Mouse (Mus musculus): ENCODE results near the gene Tm7sf2.
A peak's percentile ranks its signal among the peaks of the same experiment; 100 is the strongest.

The Tm7sf2 gene

GRCm38 (mm10) chr19:6040002-6040401 is 28.2 kb downstream of the Tm7sf2 start:
- no peak for DNase-seq

DNA sequence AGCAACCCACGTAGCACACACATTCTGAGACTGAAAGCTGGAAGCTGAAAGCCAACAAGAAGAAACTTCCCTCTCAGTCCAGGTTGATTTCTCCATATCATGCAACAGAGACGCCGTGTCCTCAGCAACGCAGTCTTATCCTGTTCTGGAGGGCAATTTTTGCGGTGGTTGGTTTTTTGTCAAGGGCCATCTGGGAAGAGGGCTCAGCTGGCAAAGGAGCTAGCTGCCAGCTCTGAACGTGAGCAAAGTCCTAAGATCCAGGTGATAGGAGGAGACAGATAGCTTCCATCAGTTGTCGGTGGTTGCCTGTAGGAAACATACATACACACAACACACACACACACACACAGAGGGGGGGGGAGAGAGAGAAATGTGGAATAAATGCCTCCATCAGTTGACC is 29.8 kb downstream of the Tm7sf2 start:
- no peak for DNase-seq

- DNase-seq = no peak
Observed at GRCm38 (mm10) chr19:6037695-6038094, 30.5 kb downstream of the Tm7sf2 start.

GRCm38 (mm10) chr19:6035966-6036585 is 32.1 kb downstream of the Tm7sf2 start:
- DNase-seq = no peak

DNA sequence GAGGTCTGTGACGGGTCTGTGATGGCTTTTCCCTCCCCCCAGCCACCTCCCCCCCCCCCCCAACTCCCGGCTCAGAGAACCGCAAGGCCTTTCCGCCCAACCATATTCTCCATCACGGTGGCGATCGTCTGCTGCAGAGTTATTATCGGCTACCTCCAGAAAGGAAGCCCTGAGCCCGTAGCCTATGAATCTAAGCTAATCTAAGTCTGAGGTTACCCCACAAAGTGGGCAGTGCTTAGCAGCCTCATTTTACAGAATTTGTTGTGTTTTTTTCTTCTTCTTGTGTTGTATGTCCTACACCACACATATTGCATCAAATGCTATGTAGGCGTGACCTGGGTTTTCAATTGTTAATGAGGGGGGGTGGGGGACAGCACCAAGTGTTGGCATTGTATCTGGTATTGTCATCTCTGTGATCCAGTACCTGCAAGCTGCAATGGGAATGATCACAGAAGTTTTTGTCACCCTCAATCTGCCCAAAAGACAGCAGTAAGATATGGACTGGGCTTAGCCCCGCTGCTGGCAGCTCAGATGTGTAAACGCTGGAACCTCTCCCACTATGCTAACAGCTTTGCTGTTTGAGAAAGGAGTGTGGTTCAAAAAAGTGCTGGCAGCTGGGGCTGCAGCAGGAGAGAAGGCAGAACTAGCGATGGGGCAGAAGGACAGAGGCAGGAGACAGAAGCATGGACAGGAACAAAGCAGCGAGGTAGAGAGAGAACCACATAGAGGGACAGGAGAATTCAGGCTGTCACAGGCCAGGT is 37.5 kb downstream of the Tm7sf2 start:
- DNase-seq = no peak

DNA sequence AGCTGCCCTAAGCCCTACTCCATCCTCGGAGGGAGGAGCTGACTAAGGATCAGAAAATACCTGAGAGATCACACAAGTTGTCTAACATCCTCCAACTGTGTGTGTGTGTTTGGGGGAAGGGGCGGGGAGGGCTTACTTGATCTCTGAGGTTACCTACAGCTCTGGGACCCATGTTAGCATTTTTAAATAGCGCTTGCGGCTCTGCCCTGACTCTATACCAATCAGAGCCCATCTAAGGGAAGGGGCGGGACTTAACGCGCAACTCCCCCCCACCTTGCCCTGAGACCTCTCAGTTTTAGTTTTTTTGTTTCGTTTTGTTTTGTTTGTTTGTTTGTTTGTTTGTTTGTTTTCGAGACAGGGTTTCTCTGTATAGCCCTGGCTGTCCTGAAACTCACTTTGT is 38.7 kb downstream of the Tm7sf2 start:
- no peak for DNase-seq

DNA sequence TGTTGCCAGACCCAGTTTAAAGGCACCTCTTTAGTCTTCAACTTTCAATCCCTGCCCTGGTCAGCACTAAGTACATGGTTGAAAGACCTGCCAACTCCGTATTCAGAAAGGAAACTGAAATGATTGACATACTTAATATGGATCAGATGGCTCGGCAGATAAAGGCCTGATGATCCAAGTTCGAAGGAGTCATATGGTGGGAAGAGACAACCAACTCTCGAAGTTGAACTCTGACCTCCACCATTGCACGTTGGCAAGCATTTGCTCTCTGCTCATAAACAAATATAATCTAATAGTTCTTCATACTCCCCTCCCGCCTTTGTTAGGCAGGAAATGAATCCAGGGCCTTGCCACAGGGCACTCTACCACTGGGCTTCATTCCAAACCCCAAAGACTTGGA is 39.2 kb downstream of the Tm7sf2 start:
- no peak for DNase-seq

DNA sequence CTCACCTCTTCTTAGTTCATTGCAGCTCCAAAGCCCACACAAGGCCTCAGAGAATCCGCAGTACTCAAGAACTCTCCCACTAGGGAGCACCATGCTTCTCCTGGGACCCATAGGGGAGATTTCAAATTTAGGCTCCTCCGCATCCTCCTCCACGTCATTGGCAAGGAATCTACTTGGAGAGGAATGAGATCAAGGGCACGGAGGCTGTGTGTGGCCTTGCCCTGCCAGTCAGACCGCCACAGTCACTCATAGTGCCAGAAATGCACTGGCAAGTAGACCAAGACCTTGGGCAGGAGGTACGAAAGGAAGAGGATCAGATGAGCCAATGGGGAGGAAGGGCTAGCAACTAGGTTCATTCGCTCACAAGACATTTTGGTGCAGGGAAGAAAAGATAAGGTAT is 44.2 kb downstream of the Tm7sf2 start:
- no peak for DNase-seq

DNA sequence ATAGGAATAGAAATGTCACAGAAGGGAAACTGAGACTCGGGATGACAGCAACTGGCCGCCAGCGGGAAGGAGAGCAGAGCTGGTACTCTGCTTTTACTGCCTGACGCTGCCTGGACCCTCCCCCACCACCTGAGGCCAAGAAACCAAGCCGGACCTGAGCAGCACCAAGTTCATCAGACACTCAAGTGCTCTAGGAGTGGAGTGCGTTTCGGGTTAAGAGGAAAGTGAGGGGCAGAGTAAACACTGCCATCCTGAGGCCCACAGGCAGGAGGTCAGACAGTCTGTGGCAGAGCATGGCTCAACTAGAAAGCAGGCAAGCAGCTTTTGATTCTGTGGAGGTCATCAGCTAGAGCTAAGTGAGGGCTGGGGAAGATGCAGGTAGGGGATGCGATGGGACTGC is 45.1 kb downstream of the Tm7sf2 start:
- no peak for DNase-seq

DNA sequence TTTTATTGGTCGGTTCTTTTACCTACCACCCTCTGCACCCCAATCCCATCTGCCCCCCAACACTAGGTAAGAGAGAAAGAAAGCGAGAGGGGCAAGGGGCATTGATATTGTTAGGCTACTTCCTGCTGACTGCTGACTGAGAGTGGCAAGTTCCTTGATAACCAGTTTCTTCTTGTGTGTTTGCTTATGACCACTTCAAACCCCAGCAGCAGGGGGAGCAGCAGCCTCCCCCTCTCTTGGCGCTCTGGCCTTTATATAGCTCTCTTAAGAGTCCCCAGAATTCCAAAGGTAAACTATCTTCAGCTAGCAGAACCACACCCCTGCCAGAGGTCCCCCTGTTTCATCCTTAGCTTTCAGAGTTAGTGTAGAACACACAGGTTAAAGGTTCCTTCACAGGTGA is 47.9 kb downstream of the Tm7sf2 start:
- no peak for DNase-seq

DNA sequence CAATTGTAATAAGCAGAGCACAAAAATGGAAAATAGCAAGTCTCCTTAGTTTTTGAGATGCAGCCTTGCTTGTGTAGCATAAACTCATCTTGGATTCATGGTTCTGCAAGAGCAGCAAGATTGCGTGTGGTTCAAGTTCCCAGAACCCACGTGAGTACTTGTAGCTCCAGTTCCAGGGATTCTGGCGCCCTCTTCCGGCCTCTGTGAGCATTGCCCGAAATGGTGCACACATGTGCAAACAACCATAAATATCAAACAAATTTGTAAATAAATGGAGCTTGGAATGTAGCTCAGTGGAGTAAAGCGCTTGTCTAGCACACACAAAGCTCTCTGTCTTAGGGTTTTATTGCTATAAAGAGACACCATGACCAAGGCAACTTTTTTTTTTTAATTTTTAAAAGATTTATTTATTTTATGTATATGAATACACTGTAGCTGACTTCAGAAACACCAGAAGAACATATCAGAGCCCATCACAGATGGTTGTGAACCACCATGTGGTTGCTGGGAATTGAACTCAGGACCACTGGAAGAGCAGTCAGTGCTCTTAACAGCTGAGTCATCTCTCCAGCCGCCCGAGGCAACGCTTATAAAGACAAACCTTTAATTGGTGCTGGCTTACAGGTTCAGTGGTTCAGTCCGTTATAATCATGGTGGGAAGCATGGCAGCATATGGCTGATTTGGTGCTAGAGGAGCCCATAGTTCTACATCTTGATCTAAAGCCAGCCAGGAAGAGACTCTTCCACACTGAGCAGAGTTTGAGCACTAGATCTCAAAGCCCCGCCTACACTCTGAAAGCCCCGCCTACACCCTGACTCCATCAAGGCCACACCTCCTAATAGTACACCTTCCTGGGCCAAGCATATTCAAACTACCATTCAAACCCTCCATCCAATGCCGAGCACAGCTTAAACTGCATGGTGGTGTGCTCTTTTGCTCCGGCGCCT is 49.8 kb downstream of the Tm7sf2 start:
- peak; percentile 58 for DNase-seq

- DNase-seq = no peak
Observed at GRCm38 (mm10) chr19:6016532-6016931, 51.6 kb downstream of the Tm7sf2 start.

- DNase-seq = peak; percentile 74
Observed at GRCm38 (mm10) chr19:6015511-6016315, 52.5 kb downstream of the Tm7sf2 start, which contains the start of gene Capn1. Gene Capn1, minus strand, starts transcription at chr19:6015897.

DNA sequence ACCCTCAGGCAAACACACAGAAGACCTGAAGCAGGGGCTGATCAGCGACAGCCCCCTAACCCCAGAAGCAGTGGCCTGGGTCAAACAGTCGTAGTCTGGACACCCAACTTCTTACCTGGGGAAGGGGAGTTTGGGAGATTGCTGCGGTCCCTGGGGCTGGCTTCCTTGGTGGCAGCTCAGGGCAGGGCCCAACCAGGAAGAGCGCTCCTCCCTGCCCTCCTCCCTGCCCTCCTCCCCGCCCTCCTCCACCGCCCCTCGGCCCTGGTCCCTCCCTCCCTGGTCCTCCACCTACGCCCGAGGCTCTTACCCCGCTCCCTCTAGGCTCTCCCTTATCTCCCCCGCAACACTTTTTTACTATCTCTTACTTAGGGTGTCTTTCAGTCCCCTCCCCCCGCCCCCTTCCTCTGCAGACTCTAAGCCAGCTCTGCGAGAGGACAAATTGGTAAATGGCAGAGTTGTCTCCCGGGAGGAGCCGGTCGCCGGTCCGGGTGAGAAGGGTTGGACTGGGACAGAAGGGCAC is 53.1 kb downstream of the Tm7sf2 start:
- DNase-seq = no peak

DNA sequence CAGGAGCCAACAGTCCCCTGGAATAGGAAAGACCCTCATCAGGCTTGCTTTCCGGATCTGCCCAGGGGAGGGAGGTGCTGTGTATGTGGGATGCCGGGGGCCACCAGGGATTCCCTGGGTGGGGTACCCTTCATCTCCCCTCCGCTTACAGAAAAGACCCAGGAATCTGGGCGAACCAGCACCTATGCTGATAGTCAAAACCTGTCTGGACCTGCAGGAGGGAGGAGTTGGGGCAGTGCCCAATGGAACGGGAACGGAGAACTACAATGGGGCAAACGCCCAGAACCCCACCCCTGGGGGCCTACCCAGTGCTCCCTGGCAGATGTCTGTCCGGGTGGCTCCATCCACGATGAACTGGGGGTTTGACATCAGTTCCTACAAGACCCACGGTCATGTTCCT is 54.5 kb downstream of the Tm7sf2 start:
- no peak for DNase-seq

All from right cerebral cortex, postnatal 25 days (tissue).